10 mouse cellular contexts compared by ENCODE assay signal in genomic region chr11:96332618-96333032, GRCm38 (mm10). TPM values are rescaled to one million over a fixed set of nuclear protein-coding genes. Genes with fewer than 3 reads are reported as not detected.
DNase-seq lines count a peak whose midpoint lies in the region; ATAC-seq and TF ChIP-seq lines count a peak whose summit lies in the region.
"Had no signal": no experiment of that assay in that cellular context is flagged by ENCODE, and none has a peak within 500 bp of the region (broad histone marks: within the 10 kb centered on the region; RNA-seq: fewer than 3 reads in every experiment).

No protein-coding gene starts in this region.

- H3K27ac ChIP-seq in forebrain, embryonic 11.5 days (ENCODE audit: low read depth, low read length), result no peak overlapping the region
- H3K27ac ChIP-seq in forebrain, embryonic 12.5 days, result no peak overlapping the region
- peak overlapping the region; percentile 95 for H3K27ac ChIP-seq in lung, embryonic 16.5 days (ENCODE audit: low read length)
- H3K27ac ChIP-seq in intestine, postnatal 0 days (ENCODE audit: low read depth, low read length), result peak overlapping the region; percentile 78
- H3K27ac ChIP-seq in stomach, embryonic 15.5 days, result peak overlapping the region; percentile 93

- no peaks in the 10 kb centered on the region for H3K9me3 ChIP-seq in forebrain, embryonic 11.5 days (ENCODE audit: control insufficient read depth, low read length)
- no peaks in the 10 kb centered on the region for H3K9me3 ChIP-seq in forebrain, embryonic 12.5 days
- H3K9me3 ChIP-seq in lung, embryonic 16.5 days (ENCODE audit: control insufficient read depth, low read length), result no peaks in the 10 kb centered on the region
- no peaks in the 10 kb centered on the region for H3K9me3 ChIP-seq in intestine, postnatal 0 days (ENCODE audit: control insufficient read depth)
- H3K9me3 ChIP-seq in stomach, embryonic 15.5 days, result no peaks in the 10 kb centered on the region

- peak overlapping the region; percentile 1; the same call in 1 of the 2 replicates for H3K4me3 ChIP-seq in forebrain, embryonic 11.5 days (ENCODE audit: low read depth, low read length)
- H3K4me3 ChIP-seq in forebrain, embryonic 12.5 days (replicated peaks), result no peak overlapping the region
- H3K4me3 ChIP-seq in lung, embryonic 16.5 days (ENCODE audit: low read length), result peak overlapping the region; percentile 59
- H3K4me3 ChIP-seq in intestine, postnatal 0 days (ENCODE audit: low read depth, low read length), result peak overlapping the region; percentile 31
- peak overlapping the region; percentile 50 for H3K4me3 ChIP-seq in stomach, embryonic 15.5 days (replicated peaks)

- intact Hi-C loops in left cerebral cortex, postnatal 10 days (cut with DNase I), result no loop called here

- H3K9ac ChIP-seq in forebrain, embryonic 11.5 days (ENCODE audit: low read length), result no peak overlapping the region
- H3K9ac ChIP-seq in forebrain, embryonic 12.5 days, result no peak overlapping the region
- H3K9ac ChIP-seq in lung, embryonic 16.5 days (ENCODE audit: low read length), result peak overlapping the region; percentile 76
- H3K9ac ChIP-seq in intestine, postnatal 0 days (ENCODE audit: low read depth, low read length), result peak overlapping the region; percentile 37; the same call in 1 of the 2 replicates
- peak overlapping the region; percentile 65 for H3K9ac ChIP-seq in stomach, embryonic 15.5 days

- peaks cover 100% of the 10 kb centered on the region for H3K27me3 ChIP-seq in forebrain, embryonic 11.5 days (ENCODE audit: control insufficient read depth, insufficient read depth, low read length)
- peaks cover 100% of the 10 kb centered on the region for H3K27me3 ChIP-seq in forebrain, embryonic 12.5 days
- peaks cover 35% of the 10 kb centered on the region for H3K27me3 ChIP-seq in lung, embryonic 16.5 days (ENCODE audit: control insufficient read depth, insufficient read depth, low read depth, low read length)
- H3K27me3 ChIP-seq in intestine, postnatal 0 days (replicated peaks; ENCODE audit: control insufficient read depth, insufficient read depth, low read length), result peaks cover 21% of the 10 kb centered on the region
- peaks cover 4% of the 10 kb centered on the region; the same call in 1 of the 2 replicates for H3K27me3 ChIP-seq in stomach, embryonic 15.5 days (replicated peaks)

- under 1% methylated on average over 35 of the region's 35 CpGs for WGBS in forebrain, embryonic 11.5 days
- under 1% methylated on average over 35 of the region's 35 CpGs for WGBS in forebrain, embryonic 12.5 days
- under 1% methylated on average over 30 of the region's 35 CpGs for WGBS in lung, embryonic 16.5 days
- 16% methylated on average over 35 of the region's 35 CpGs for WGBS in intestine, postnatal 0 days
- WGBS in stomach, embryonic 15.5 days, result 4% methylated on average over 35 of the region's 35 CpGs

- no peaks in the 10 kb centered on the region for H3K36me3 ChIP-seq in forebrain, embryonic 11.5 days (ENCODE audit: control insufficient read depth, insufficient read depth, low read length)
- H3K36me3 ChIP-seq in forebrain, embryonic 12.5 days (replicated peaks), result no peaks in the 10 kb centered on the region
- no peaks in the 10 kb centered on the region for H3K36me3 ChIP-seq in lung, embryonic 16.5 days (ENCODE audit: control insufficient read depth, insufficient read depth, low read length)
- no peaks in the 10 kb centered on the region for H3K36me3 ChIP-seq in intestine, postnatal 0 days (ENCODE audit: control insufficient read depth, insufficient read depth)
- no peaks in the 10 kb centered on the region for H3K36me3 ChIP-seq in stomach, embryonic 15.5 days

- ATAC-seq in forebrain, embryonic 11.5 days (replicated peaks; ENCODE audit: low FRiP score), result no peak
- no peak for ATAC-seq in forebrain, embryonic 12.5 days (ENCODE audit: low FRiP score)
- peak; percentile 77 for ATAC-seq in lung, embryonic 16.5 days (ENCODE audit: low read depth)
- ATAC-seq in intestine, postnatal 0 days, result no peak
- peak; percentile 50; the same call in 1 of the 2 replicates for ATAC-seq in stomach, embryonic 15.5 days (ENCODE audit: insufficient read depth, low FRiP score, low read depth)

- no peaks in the 10 kb centered on the region for H3K4me1 ChIP-seq in forebrain, embryonic 11.5 days (replicated peaks; ENCODE audit: control insufficient read depth, insufficient read depth, low read length)
- no peaks in the 10 kb centered on the region for H3K4me1 ChIP-seq in forebrain, embryonic 12.5 days
- H3K4me1 ChIP-seq in lung, embryonic 16.5 days (replicated peaks; ENCODE audit: control insufficient read depth, insufficient read depth, low read length), result peaks cover 29% of the 10 kb centered on the region
- H3K4me1 ChIP-seq in intestine, postnatal 0 days (replicated peaks; ENCODE audit: control insufficient read depth, insufficient read depth, low read length), result peaks cover 6% of the 10 kb centered on the region; the same call in 1 of the 2 replicates
- H3K4me1 ChIP-seq in stomach, embryonic 15.5 days, result peaks cover 57% of the 10 kb centered on the region

- DNase-seq in forebrain, embryonic 11.5 days (ENCODE audit: low spot score), result no peak
- no peak for DNase-seq in lung, postnatal 36 days
- no peak for DNase-seq in Muller cell, postnatal 12 days (ENCODE audit: inconsistent ontology term)
- DNase-seq in left cerebral cortex, postnatal 10 days (ENCODE audit: extremely low spot score in 1 of 2, low spot score in 2 of 2), result no peak

- TF ChIP-seq CTCF in intestine, postnatal 0 days (IDR thresholded peaks at IDR 0.05; ENCODE audit: low read depth), result no peak

- no peak overlapping the region for H3K4me2 ChIP-seq in forebrain, embryonic 11.5 days (ENCODE audit: low read depth, low read length, severe bottlenecking)
- H3K4me2 ChIP-seq in forebrain, embryonic 12.5 days, result no peak overlapping the region
- peak overlapping the region; percentile 65 for H3K4me2 ChIP-seq in lung, embryonic 16.5 days (ENCODE audit: low read depth, low read length)
- H3K4me2 ChIP-seq in intestine, postnatal 0 days (replicated peaks; ENCODE audit: low read depth), result peak overlapping the region; percentile 66
- H3K4me2 ChIP-seq in stomach, embryonic 15.5 days, result peak overlapping the region; percentile 61

RNA-seq across cellular contexts. Expression of gene Hoxb3, which starts 9.5 kb away (rescaled TPM):
- not detected in 2 replicates for polyA plus RNA-seq in forebrain, embryonic 11.5 days (2014; fragmentation: Nextera tagmentation; extraction: Ambion mirVana)
- not detected in 2 replicates for polyA plus RNA-seq in forebrain, embryonic 12.5 days (2016; fragmentation: Nextera tagmentation; extraction: Ambion mirVana)
- polyA plus RNA-seq in lung, embryonic 16.5 days (2015; fragmentation: Nextera tagmentation; extraction: Ambion mirVana), result 2.1 and 2.6 TPM in 2 replicates
- 1.1 and 1.3 TPM in 2 replicates for polyA plus RNA-seq in intestine, postnatal 0 days (2015; fragmentation: Nextera tagmentation; extraction: Ambion mirVana)
- 2.5 and 2.7 TPM in 2 replicates for polyA plus RNA-seq in stomach, embryonic 15.5 days (2015; fragmentation: Nextera tagmentation; extraction: Ambion mirVana)
- total RNA-seq in left cerebral cortex, postnatal 10 days (2021), result not detected
- total RNA-seq: left cerebral cortex, postnatal 14 days had no signal

RNA-seq across cellular contexts. Expression of gene Hoxb4, which starts 14.6 kb away (rescaled TPM):
- polyA plus RNA-seq in forebrain, embryonic 11.5 days (2014; fragmentation: Nextera tagmentation; extraction: Ambion mirVana), result not detected in 2 replicates
- polyA plus RNA-seq in forebrain, embryonic 12.5 days (2016; fragmentation: Nextera tagmentation; extraction: Ambion mirVana), result not detected in 2 replicates
- 3.4 TPM in 2 replicates for polyA plus RNA-seq in lung, embryonic 16.5 days (2015; fragmentation: Nextera tagmentation; extraction: Ambion mirVana)
- polyA plus RNA-seq in intestine, postnatal 0 days (2015; fragmentation: Nextera tagmentation; extraction: Ambion mirVana), result 1.1 and 1.5 TPM in 2 replicates
- 3.4 and 3.6 TPM in 2 replicates for polyA plus RNA-seq in stomach, embryonic 15.5 days (2015; fragmentation: Nextera tagmentation; extraction: Ambion mirVana)
- total RNA-seq in left cerebral cortex, postnatal 10 days (2021), result not detected
- total RNA-seq: left cerebral cortex, postnatal 14 days had no signal

RNA-seq across cellular contexts. Expression of gene Hoxb2, which starts 17.7 kb away (rescaled TPM):
- polyA plus RNA-seq in forebrain, embryonic 11.5 days (2014; fragmentation: Nextera tagmentation; extraction: Ambion mirVana), result 0.12 TPM in 1 of 2 replicates, not detected in the other
- 0.06 and 0.15 TPM in 2 replicates for polyA plus RNA-seq in forebrain, embryonic 12.5 days (2016; fragmentation: Nextera tagmentation; extraction: Ambion mirVana)
- polyA plus RNA-seq in lung, embryonic 16.5 days (2015; fragmentation: Nextera tagmentation; extraction: Ambion mirVana), result 20.1 and 24.0 TPM in 2 replicates
- 8.4 and 9.4 TPM in 2 replicates for polyA plus RNA-seq in intestine, postnatal 0 days (2015; fragmentation: Nextera tagmentation; extraction: Ambion mirVana)
- 20.3 and 21.0 TPM in 2 replicates for polyA plus RNA-seq in stomach, embryonic 15.5 days (2015; fragmentation: Nextera tagmentation; extraction: Ambion mirVana)
- total RNA-seq in left cerebral cortex, postnatal 10 days (2021), result not detected
- total RNA-seq: gastrocnemius, adult 18-20 months; left cerebral cortex, postnatal 14 days had no signal

RNA-seq across cellular contexts. Expression of gene Hoxb5, which starts 29.5 kb away (rescaled TPM):
- 0.21 TPM in 1 of 2 replicates, not detected in the other for polyA plus RNA-seq in forebrain, embryonic 11.5 days (2014; fragmentation: Nextera tagmentation; extraction: Ambion mirVana)
- not detected in 2 replicates for polyA plus RNA-seq in forebrain, embryonic 12.5 days (2016; fragmentation: Nextera tagmentation; extraction: Ambion mirVana)
- 39.2 and 46.6 TPM in 2 replicates for polyA plus RNA-seq in lung, embryonic 16.5 days (2015; fragmentation: Nextera tagmentation; extraction: Ambion mirVana)
- polyA plus RNA-seq in intestine, postnatal 0 days (2015; fragmentation: Nextera tagmentation; extraction: Ambion mirVana), result 14.7 and 15.8 TPM in 2 replicates
- polyA plus RNA-seq in stomach, embryonic 15.5 days (2015; fragmentation: Nextera tagmentation; extraction: Ambion mirVana), result 17.6 and 17.9 TPM in 2 replicates
- not detected for total RNA-seq in left cerebral cortex, postnatal 10 days (2021)
- total RNA-seq: left cerebral cortex, postnatal 14 days had no signal

RNA-seq across cellular contexts. Expression of gene Hoxb1, which starts 32.9 kb away (rescaled TPM):
- not detected in 2 replicates for polyA plus RNA-seq in forebrain, embryonic 11.5 days (2014; fragmentation: Nextera tagmentation; extraction: Ambion mirVana)
- polyA plus RNA-seq in forebrain, embryonic 12.5 days (2016; fragmentation: Nextera tagmentation; extraction: Ambion mirVana), result not detected in 2 replicates
- polyA plus RNA-seq in lung, embryonic 16.5 days (2015; fragmentation: Nextera tagmentation; extraction: Ambion mirVana), result 0.18 TPM in 1 of 2 replicates, not detected in the other
- not detected in 2 replicates for polyA plus RNA-seq in intestine, postnatal 0 days (2015; fragmentation: Nextera tagmentation; extraction: Ambion mirVana)
- polyA plus RNA-seq in stomach, embryonic 15.5 days (2015; fragmentation: Nextera tagmentation; extraction: Ambion mirVana), result 0.10 TPM in 1 of 2 replicates, not detected in the other
- total RNA-seq in left cerebral cortex, postnatal 10 days (2021), result not detected
- total RNA-seq: gastrocnemius, adult 18-20 months; left cerebral cortex, postnatal 14 days had no signal

Comparison
In these comparisons a context has a peak if more than half of its experiments do, and no peak if none do; other contexts are left out.
1. ATAC-seq: peak in lung, embryonic 16.5 days (single experiment) and stomach, embryonic 15.5 days (single experiment); none in forebrain, embryonic 11.5 days (single experiment), forebrain, embryonic 12.5 days (single experiment) and intestine, postnatal 0 days (single experiment).
2. H3K27ac ChIP-seq: peak in lung, embryonic 16.5 days (single experiment), intestine, postnatal 0 days (single experiment) and stomach, embryonic 15.5 days (single experiment); none in forebrain, embryonic 11.5 days (single experiment) and forebrain, embryonic 12.5 days (single experiment).
3. H3K4me2 ChIP-seq: peak in lung, embryonic 16.5 days (single experiment), intestine, postnatal 0 days (single experiment) and stomach, embryonic 15.5 days (single experiment); none in forebrain, embryonic 11.5 days (single experiment) and forebrain, embryonic 12.5 days (single experiment).
4. H3K9ac ChIP-seq: peak in lung, embryonic 16.5 days (single experiment), intestine, postnatal 0 days (single experiment) and stomach, embryonic 15.5 days (single experiment); none in forebrain, embryonic 11.5 days (single experiment) and forebrain, embryonic 12.5 days (single experiment).